Mouse (Mus musculus): ENCODE measurements around the gene Tpcn1.

Gene Tpcn1

GRCm38 (mm10) chr5:120550673-120551072 is 37.8 kb downstream of the Tpcn1 start:
- no peak for DNase-seq

GRCm38 (mm10) chr5:120550137-120550536 is 38.3 kb downstream of the Tpcn1 start:
- DNase-seq: peak; percentile 60 to 67

GRCm38 (mm10) chr5:120548236-120548850 is 40.1 kb downstream of the Tpcn1 start:
- no peak for DNase-seq

GRCm38 (mm10) chr5:120536632-120537031 is 51.8 kb downstream of the Tpcn1 start:
- no peak for DNase-seq

- no peak for DNase-seq
Observed at GRCm38 (mm10) chr5:120536046-120536445, 52.4 kb downstream of the Tpcn1 start.

GRCm38 (mm10) chr5:120534686-120535075 is 53.8 kb downstream of the Tpcn1 start:
- no peak for DNase-seq

- DNase-seq: no peak
Observed at GRCm38 (mm10) chr5:120534071-120534685, 54.3 kb downstream of the Tpcn1 start.

- no peak for DNase-seq
Observed at GRCm38 (mm10) chr5:120531631-120532030, 56.8 kb downstream of the Tpcn1 start.

- no peak for DNase-seq
Observed at GRCm38 (mm10) chr5:120527296-120527964, 61.0 kb downstream of the Tpcn1 start.

- no peak for DNase-seq
Observed at GRCm38 (mm10) chr5:120526311-120526710, 62.2 kb downstream of the Tpcn1 start.

GRCm38 (mm10) chr5:120525737-120526136 is 62.7 kb downstream of the Tpcn1 start:
- no peak for DNase-seq

- no peak for DNase-seq
Observed at GRCm38 (mm10) chr5:120524736-120525135, 63.7 kb downstream of the Tpcn1 start.

- DNase-seq: peak in 1 of 2 experiments; percentile 45
Observed at GRCm38 (mm10) chr5:120522649-120523048, 65.8 kb downstream of the Tpcn1 start.

- peak in 1 of 2 experiments; percentile 33 for DNase-seq
Observed at GRCm38 (mm10) chr5:120517552-120517951, 70.9 kb downstream of the Tpcn1 start.

- DNase-seq: peak; percentile 74 to 83
Observed at GRCm38 (mm10) chr5:120516221-120516984, 72.1 kb downstream of the Tpcn1 start.

GRCm38 (mm10) chr5:120515451-120515850 is 73.0 kb downstream of the Tpcn1 start:
- DNase-seq: no peak

- no peak for DNase-seq
Observed at GRCm38 (mm10) chr5:120514754-120515153, 73.7 kb downstream of the Tpcn1 start.

- DNase-seq: no peak
Observed at GRCm38 (mm10) chr5:120514031-120514677, 74.3 kb downstream of the Tpcn1 start.

GRCm38 (mm10) chr5:120512911-120513555 is 75.4 kb downstream of the Tpcn1 start:
- DNase-seq: peak in 1 of 2 experiments; percentile 40

- DNase-seq: no peak
Observed at GRCm38 (mm10) chr5:120511643-120512220, 76.7 kb downstream of the Tpcn1 start.

GRCm38 (mm10) chr5:120510982-120511642 is 77.4 kb downstream of the Tpcn1 start, which contains the start of gene Slc8b1:
Gene Slc8b1, plus strand, starts transcription at chr5:120511168.
- DNase-seq: peak; percentile 96 to 99
